Mouse (Mus musculus): ENCODE data around the gene Fkbp11. TPM values are rescaled to one million over a fixed set of nuclear protein-coding genes. Genes with fewer than 3 reads are reported as not detected.
"Not testable (repeated sequence)": the region's sequence is repeated elsewhere in the genome, so short reads cannot be mapped to it uniquely, and the experiment has no call there.

Fkbp11 gene
- 1 to 10 TPM; 1.3 to 1.7 TPM for polyA plus RNA-seq (2017; shearing (Covaris generic))

DNA sequence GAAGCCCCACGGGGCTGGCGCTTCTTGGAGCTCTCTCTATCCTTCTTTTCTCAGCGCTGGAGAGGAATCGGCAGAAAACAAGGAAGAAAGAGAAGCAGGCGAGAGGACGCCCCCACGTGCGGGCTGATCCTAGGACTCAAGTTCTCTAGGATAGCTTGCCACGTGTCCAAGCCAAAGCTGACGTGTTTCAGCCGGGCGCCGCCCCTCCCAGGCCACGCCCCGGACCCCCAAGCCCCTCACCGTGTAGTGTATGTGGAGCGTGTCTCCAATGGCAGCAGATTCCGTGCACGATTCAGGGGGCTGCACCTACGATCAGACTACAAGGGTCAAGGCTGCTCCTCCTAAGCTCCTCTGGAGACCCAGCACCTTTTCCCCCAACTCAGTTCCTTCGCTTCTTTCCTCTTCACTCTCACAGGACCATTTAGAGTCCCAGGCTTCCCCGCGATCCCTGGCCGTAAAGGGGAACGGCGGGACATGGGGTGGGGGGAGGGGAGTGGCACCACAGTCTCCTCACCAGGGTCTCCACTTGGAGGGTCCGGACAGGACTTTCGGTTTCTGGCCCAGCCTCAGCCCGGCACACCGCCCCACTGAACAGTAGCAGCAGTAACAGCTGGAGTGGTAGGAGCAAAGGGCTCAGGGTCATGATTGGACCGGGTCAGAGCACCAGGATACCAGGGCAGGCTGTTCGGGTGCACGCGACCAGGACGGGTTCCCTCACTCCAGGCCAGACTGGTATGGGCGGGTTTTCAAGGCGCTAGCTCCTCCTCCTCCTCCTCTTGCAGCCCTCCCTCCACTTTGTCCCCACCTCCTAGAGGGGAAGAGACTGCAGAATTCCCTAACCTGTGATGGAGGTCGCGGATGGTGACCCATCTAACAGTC lies at the start of gene Fkbp11:
Fkbp11 (minus strand) TSS at position 756 of the 879 bp plus-strand sequence.
- peak; percentile 27 for ATAC-seq

DNA sequence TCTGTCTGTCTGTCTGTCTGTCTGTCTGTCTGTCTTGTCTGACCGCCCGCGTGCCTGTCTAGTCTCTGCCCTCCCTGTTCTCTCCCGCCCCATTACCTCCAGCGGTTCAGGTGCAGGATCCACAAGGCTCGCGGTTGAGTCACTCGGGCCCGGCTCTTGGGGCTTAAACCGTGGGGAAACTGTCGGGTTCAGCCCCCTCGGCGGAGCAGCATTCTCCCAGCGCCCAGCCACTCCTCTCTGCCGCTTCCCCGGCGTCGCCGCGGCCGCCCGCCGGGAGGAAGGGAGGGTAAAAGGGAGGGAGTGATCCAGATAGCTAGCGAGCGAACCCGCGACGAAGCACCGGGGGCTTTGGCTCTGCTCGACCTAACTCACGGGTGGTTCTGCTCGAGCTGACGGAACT lies 49.8 kb upstream of the Fkbp11 start, which contains the start of gene Wnt10b:
Wnt10b (minus strand) TSS at position 389 of the 400 bp plus-strand sequence.
- no peak for ATAC-seq

DNA sequence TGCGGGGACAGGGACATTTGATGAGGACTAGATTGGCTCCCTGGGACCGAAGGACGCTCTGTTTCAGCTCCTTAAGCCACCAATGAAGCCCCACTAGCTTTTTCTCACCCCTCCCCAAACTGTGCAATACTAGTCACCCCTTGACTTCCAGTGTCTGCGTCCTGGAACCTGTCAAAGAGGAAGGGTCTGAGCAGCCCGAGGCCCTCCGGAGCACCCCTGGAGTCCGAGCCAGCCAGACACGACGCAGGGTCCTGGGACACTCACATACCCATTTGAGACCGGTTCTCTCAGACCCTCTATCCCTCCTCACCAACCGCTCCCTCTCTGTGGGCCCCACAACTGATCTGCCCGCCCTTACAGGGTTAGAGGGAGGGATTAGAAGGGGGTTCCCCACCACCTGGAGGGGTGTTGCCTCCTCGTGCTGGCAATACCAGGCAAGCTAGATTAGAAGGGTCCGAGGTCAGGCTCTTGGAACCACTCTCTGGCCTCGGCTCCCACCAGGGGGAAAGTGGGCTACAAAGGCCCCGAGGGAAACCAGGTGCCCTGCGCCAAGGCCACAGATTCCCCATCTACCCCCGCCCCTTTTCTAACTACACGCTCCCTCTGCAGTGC lies 49.1 kb upstream of the Fkbp11 start:
- no peak for ATAC-seq

DNA sequence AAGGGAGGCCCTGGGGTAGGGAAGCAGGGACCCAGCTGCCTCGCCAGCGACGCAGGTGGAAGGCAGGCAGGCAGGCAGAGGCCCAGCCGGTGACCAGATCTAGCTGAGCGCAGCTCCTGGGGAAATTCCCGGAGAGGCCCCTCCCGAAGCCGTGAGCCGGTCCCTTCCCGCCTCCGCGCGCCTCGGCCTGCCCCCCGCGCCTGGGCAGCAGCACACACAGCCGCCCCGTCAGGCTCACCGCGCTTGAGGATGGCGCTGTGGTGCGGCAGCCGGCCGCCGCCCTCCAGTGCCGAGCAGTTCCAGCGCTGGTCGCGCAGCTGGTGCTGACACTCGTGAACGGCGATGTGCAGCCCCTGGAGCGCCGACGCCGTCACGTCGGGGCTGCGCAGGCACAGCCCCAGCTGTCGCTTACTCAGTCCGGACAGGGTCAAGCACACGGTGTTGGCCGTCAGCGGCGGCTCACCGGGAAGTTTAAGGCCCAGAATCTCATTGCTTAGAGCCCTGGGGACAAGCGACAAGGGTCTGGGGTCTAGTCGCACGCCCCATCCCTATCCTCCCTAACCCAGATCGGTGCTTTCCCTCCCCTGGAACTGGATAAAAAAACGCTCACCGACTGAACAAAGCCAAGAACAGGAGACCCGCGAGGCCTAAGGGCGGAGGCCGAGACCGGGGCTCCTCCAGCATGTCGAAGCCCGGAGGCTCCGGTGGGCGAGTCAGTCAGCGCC lies 48.4 kb upstream of the Fkbp11 start:
- ATAC-seq, result peak; percentile 47

DNA sequence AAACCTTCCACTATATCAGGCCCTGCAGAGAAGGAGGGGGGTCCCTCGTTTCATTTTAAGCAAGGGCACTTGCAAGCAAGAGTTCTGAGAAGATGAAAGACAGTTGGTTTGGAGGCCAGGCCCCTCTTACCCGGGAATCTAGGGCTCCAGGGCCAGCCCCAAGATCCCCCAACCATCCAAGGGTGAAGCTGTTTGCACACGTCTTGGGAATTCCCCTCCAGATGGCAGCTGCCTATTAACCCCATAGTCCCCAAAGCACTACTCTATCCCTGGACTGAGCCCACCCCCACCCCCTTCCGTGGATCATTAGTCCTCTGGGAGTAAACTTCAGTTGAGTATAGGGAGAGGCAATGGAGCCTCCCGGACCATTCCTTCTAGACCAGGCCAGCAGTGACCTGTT lies 47.5 kb upstream of the Fkbp11 start:
- ATAC-seq, result no peak

DNA sequence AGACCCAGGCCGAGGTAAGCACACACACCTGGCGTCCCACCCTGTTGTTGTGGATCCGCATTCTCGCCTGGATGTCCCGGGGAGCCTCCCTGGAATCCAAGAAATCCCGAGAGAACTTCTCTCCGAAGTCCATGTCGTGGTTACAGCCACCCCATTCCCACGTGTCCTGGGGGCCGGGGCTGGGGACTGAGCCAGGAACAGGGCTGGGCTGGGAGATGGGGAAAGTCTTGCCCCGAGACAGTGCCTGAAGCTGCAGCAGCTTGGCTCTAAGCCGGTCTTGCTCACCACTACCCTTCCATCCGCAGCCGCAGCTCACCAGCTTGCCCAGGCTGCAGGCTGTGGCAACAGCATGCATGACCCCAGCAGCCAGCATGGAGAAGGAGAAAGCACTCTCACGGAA lies 46.1 kb upstream of the Fkbp11 start:
- no peak for ATAC-seq

DNA sequence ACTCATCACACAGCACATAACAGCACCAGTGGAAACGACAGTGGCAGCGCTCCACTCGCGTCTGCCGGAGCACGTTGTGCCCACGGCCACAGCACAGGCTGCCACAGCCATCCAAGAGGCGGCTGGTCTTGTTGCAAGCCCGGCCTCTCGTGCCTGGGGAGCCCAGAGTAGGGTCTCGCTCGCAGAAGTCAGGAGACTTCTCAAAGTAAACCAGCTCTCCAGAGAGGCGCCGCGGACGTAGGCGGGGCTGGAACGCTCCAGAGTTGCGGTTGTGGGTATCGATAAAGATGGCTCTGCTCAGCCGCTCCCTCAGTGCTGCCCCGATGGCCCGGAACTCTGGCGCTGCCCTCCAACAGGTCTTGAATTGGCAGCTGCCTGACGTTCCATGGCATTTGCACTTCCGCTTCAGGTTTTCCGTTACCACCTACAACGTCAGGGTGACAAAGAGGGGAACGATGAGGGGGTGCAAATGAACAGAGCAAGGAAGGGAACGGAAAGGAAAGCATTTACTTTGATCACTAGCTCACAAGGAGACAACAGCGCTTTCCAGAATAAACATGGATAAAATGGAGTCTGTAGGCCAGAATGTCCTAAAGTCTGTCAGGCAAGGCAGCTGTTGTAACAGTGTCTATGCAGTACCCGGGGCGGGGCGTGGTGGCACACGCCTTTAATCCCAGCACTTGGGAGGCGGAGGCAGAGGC lies 44.7 kb upstream of the Fkbp11 start:
- peak; percentile 50 for ATAC-seq

DNA sequence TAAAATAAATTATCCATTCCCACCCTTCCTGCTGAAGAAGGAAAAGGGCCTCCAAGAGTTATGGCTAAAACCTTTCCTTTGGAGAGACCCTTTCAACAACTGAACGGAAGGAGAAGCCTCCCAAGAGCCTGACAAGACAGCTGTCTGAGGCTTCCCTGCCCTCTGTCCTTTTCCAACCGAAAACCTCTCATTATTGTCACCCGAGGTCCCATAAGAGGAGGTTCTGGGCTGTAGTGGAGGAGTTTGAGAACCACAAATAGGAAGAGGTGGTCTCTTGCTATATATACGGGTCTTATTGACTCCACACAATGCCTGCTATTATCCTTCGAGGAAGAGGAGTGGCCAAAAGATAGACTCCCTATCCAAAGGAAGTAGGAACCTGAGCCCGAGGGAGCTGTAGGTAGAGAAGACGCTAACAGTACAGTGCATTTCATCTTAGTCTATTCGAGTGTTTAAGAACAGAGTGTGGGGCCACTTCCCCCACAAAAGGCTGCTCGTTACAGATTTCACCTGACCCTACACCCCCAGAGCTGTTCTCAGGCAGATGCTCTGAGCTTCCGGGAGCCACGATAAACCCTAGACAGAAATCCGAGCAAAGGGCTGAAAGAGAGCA lies 43.9 kb upstream of the Fkbp11 start:
- ATAC-seq, result peak; percentile 13

DNA sequence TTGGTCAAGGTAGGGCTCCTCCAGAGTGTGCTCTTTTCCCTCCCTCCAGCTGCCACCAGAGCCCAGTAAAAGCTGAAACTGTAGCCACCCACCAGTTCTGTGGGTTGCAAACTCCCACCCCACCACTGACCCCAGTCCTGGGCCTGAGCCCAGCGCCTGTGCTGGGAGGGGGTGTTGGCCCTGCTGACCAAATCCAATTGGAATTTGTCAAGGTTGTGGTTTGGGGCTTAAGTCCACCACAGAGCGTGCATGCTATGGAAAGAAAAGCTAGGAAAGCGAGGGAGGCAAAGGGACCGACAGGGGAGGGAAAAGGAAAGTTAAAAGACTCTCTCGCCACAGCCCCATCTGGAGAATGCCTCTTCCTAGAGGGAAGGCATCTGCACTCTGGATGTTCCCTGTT lies 40.3 kb upstream of the Fkbp11 start:
- no peak for ATAC-seq

DNA sequence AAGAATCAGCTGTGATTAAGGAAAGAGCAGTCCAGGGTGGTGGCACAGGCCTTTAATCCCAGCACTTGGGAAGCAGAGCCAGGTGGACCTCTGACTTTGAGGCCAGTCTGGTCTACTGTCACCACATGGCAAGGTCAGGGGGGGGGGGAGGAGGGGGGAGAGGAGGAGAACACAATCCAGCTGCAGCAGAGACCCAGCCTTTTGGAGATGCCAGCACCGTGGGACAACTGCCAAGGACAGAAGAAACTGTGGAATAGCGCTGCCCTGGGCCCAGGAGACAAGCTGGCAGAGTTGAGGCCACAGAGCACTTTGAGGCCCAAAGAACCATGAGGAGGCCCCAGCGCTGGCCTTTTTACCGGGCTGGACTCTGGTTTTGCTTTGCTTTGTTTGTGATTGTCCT lies 37.9 kb upstream of the Fkbp11 start:
- ATAC-seq, result no peak

DNA sequence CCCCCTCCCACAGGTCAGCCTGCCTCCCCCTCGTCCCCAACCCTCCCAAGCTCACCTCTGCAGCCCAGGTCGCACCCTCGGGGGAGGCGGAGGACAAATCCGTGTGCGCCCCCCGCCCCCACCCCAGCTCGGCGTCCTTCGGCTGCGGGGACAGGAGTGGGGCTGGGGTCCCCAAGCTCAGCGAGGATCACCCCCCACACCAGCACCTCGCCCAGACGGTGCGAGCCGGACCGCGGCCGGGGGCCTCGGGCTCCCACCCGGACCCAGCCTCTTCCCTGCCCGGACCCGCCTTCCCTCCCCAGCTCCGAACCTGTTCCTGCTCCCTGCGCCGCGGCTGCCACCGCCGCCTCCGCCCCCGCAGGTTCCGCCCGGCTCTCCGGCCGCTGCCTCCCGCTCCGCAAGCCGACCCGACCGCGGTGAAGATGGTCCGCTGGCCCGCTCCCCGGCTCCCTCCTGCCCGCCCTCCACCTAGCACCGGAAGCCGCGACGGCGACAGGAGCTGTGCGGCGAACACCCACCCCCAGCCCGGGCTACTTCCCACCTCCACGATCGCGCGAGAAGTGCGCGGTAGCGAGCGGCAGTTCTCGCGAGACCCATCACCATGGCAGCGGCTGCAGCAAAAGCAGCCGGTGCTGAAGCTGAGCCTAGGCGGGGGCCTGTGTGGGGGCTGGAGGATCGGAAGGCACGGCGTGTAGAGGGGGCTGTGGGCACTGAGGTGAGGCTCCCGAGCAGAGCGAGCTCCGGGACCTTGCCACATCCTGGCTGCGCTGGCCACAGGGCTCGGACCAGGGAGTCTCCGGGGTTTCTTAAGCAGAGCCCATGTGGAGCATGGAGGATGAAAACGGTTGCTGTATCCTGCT lies 34.9 kb upstream of the Fkbp11 start, which contains the start of gene Arf3:
Arf3 (minus strand) TSS at position 545 of the 860 bp plus-strand sequence.
- ATAC-seq, result peak; percentile 97

DNA sequence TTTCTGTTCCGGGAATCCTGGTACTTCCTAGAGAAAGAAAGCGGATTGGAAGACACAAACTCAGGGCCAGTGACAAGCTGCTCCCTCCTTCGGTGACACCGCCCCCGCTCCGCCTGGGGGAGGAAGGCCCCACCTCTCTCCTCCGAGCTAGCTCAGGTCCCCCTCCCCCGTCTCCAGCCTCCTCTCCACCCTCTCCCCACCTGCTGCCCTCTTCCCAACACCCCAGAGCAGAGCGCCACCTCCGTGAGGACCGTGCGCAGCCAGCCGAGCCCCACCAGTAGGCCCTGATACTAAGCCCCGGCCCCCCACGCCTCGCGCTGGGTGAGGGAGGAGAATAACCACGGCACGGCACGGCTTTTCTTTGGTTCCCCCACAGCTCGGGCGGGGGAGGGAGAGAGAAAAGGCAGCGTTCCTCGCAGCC lies 34.2 kb upstream of the Fkbp11 start:
- ATAC-seq, result no peak

DNA sequence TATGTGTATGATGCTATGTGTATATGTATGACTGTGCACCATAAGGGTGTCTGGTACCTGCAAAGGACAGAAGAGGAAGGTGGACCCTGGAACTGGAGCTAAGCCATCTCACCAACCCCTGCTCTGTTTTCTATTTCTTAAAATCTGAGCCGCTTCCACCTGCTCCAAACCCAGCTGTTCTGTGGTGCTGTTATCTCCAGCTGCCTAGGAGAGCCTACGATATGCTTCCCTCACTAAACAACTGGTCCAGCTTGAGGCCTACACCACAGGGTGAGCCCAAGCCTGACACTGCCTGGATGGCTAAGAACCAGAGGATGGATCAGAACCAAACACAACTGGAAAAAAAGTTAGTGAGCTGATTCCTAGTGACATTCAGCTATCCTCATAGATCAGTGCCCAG lies 26.1 kb upstream of the Fkbp11 start:
- ATAC-seq, result no peak

DNA sequence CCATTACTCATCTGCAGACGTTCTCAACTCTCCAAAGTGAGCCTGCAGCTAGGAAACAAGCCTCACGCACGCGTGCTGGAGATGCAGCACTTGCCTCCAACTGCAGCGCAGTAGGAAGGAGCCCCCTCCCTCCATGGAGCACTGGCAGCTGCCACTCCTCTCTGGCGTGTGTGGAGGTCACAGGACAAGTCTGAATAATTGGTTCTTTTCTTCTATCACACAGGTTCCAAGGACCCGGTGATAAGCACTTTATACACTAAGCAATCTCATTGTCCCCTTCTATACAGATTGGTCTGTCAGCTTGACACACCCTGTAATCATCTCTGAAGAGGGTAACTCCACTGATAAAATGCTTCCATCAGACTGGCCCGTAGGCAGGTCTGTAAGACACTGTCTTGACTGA lies 25.0 kb upstream of the Fkbp11 start:
- ATAC-seq, result no peak

DNA sequence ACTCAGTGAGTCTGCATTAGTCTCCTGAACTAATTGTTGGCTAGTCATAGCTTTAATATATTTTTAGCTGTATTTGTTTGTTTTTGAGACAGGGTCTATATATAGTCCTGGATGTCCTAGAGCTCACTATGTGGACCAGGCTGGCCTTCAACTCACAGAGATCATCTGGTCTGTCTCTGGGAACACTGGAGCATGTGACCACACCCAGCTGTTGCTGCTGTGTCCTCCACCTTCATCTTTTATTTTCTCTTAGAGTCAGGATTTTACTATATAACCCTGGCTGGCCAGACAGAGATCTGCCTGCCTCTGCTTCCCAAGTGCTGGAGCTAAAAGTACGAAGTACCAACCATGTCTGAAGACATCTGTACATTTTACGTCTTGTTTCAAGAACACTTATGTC lies 21.1 kb upstream of the Fkbp11 start:
- no peak for ATAC-seq

DNA sequence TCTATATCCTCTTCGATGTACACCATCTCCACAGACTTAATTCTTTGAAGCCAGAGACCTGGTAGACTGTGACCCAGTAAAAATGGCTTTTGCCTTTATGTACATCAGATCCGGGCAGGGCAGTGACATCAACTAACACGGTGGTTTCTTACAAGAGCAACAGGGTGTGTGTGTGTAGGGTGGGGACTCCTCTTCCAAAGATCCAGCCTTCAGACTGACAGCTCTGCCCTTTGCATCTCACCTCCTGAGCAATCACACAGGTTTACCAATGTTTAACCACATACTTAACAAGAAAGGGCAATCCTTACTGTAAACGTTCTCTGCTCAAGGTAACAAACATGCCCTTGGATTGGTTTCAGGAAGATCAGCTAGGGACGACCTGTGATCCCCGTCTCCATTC lies 19.3 kb upstream of the Fkbp11 start:
- ATAC-seq, result no peak

DNA sequence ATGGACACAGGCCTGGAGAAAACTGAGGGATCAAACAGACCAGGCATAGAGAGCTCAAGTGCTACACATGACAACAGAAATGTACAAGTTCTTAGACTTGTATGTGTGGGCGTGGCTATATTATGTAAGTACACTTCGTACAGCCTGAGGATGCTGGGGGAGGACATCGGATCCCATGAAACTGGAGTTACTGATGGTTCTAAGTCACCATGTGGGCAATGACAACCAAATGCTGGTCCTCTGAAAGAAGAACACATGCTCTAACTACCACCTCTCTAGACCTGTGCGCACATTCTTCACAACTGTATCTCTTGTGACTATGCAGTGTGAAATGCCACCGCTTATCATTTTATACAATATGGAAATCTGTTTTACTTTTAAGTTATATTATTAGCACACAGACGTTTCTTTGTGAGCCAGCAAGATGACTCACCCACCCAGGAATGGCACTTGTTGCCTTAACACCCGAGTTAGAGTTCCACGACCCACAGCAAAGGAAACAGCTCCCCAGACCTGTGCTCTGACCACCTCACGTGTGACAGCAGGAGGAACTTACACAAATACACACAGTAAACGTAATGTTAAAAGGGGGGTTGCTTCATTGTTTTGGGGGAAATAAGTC lies 18.5 kb upstream of the Fkbp11 start:
- no peak for ATAC-seq

DNA sequence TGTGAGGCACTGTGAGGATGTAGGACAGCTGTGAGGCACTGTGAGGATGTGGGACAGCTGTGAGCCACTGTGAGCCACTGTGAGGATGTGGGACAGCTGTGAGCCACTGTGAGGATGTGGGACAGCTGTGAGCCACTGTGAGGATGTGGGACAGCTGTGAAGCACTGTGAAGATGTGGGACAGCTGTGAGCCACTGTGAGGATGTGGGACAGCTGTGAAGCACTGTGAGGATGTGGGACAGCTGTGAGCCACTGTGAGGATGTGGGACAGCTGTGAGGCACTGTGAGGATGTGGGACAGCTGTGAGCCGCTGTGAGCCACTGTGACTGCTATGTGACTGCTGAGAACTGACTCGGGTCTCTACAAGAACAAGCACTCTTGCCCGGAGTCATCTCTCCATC lies 15.9 kb upstream of the Fkbp11 start:
- ATAC-seq, result not testable (repeated sequence)

DNA sequence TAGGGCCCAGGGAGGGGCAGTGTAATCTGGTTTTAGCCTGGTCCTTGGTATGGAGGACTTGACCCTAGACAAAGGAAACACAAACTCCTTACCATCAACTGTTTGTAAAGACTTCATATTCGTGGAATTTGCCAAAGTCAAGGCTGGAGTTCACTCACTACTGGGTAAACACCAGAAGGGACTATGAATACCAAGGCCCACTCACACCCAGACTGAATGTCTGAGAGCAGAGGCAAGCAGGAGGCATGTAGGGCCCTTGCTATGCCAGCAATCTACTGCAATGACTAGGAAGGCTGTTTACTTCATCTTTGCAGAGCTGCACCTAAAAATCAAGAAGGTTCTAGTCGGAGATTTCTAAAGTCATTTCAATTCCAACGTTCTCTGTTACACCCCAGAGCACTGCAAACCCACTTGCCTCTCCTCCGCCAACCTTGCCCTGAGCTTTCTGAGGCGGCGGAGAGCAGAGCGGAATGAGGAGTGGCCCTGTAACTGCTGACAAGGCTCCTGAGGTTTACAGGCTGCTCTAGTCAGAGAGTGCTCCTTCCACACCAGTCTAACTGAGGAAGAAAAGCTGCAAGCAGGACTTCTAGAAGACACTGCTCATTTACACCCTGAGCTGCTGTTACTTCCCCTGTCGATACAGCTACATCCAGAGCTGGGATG lies 14.9 kb upstream of the Fkbp11 start:
- ATAC-seq, result no peak

DNA sequence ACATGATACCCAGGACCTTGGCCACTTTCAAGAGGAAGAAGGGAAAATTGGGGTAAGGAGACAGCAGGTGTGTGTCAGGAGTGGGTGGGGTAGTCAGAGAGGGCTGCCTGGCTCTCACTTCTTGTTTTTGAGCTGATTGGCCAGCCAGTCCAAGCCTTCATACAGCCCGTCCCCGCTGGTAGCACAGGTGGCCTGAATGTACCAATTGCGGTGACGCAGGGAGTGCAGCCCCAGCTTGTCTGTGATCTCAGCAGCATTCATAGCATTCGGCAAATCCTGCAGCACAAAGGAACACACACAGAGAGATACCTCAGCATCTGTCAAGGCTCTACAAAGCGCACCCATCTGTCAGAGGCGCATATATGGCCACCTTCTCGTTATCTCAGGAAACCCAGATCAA lies 12.2 kb upstream of the Fkbp11 start:
- no peak for ATAC-seq

All from activated CD4-positive, CD25-positive, alpha-beta regulatory T cell, adult 4 months (primary cell).